Mouse (Mus musculus) limb, embryonic 15.5 days (tissue): Measurements from ENCODE around the gene Ddx4. TPM values are rescaled to one million over a fixed set of nuclear protein-coding genes. Genes with fewer than 3 reads are reported as not detected.
A peak's percentile ranks its signal among the peaks of the same experiment; 100 is the strongest.

Experiments used
- ATAC-seq: fragments of 200-750 bp; cut with Nextera tagmentation; 2 replicates; pipeline ENCODE4 v1.8.0; 2017; ENCODE audit warnings: low read depth, moderate TSS enrichment; ENCODE audit not compliant: insufficient number of reproducible peaks, low FRiP score, low TSS enrichment
- H3K27ac ChIP-seq: fragments of 300-500 bp; sonication (generic); 2 replicates; pipeline ENCODE4 v1.5.1; 2015; ENCODE audit warnings: moderate library complexity, mild to moderate bottlenecking, inconsistent platforms
- H3K27me3 ChIP-seq: fragments of 300-500 bp; sonication (generic); 2 replicates; pipeline ENCODE4 v1.6.1; 2015; ENCODE audit warnings: inconsistent platforms
- H3K36me3 ChIP-seq: fragments of 300-500 bp; sonication (generic); 2 replicates; pipeline ENCODE4 v1.6.1; 2015; ENCODE audit warnings: inconsistent platforms
- H3K4me1 ChIP-seq: fragments of 300-500 bp; sonication (generic); 2 replicates; pipeline ENCODE4 v1.6.1; 2015; ENCODE audit warnings: inconsistent platforms
- H3K4me2 ChIP-seq: fragments of 300-500 bp; sonication (generic); 2 replicates; pipeline ENCODE4 v1.6.1; 2015; ENCODE audit warnings: mild to moderate bottlenecking, inconsistent platforms
- H3K4me3 ChIP-seq: fragments of 300-500 bp; sonication (generic); 2 replicates; pipeline ENCODE4 v1.5.1; 2015; ENCODE audit warnings: mild to moderate bottlenecking, inconsistent platforms
- H3K9ac ChIP-seq: fragments of 300-500 bp; sonication (generic); 2 replicates; pipeline ENCODE4 v1.6.1; 2015; ENCODE audit warnings: inconsistent platforms
- H3K9me3 ChIP-seq: fragments of 300-500 bp; sonication (generic); 2 replicates; pipeline ENCODE4 v1.6.1; 2016; ENCODE audit warnings: inconsistent platforms
- WGBS: fragments of 180-500 bp; shearing (Covaris S2); methylation state at CpG from one replicate; pipeline ENCODE4 v1.1.7; 2015; 5-methylcytosine and 5-hydroxymethylcytosine counted together
- polyA plus RNA-seq: library from polyadenylated mRNA; unstranded; fragments of >200 nt; fragmentation: Nextera tagmentation; extraction: Ambion mirVana; gene quantifications from 2 replicates; pipeline ENCODE4 v1.2.1, GENCODE M21; 2015

Ddx4 gene
- polyA plus RNA-seq, 1 experiment from 2014 or later = 0.63 TPM

DNA sequence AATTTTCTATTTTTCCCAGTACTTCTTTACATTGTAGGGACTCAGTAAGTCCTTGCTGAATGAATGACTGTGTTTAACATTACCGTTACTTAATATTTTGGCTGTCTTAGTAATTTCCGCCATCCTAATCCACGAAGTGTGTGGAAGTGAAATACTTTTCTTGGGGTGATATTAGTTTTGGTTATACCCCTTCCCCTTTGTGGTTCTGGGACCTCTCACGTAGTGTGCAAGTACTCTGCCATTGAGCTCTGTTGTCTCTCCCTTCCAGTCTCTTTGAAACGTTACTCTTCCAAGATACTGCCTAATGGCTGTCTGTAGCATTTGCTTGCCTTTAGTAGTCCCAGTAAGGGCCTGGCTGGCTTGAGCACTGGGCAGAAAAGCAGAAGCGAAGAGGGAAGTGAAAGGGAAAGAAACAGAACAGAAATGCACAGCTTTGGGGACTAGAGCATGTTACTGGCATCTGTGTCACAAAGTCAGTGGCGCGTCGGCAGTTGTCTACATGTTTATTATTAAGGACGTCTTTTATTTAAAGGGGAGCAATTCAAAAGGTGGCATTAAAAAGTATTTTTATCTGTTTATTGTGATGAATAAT is 14.3 kb upstream of the Ddx4 start:
- Histone ChIP-seq H3K9ac (no peak overlapping the region), H3K27me3 (no peaks in the 10 kb centered on the region), H3K4me1 (peaks cover 2% of the 10 kb centered on the region; the same call in 1 of the 2 replicates), H3K4me2 (no peak overlapping the region), H3K9me3 (no peaks in the 10 kb centered on the region), H3K4me3 (no peak overlapping the region), H3K36me3 (peaks cover 6% of the 10 kb centered on the region), H3K27ac (no peak overlapping the region)
- ATAC-seq = no peak
- WGBS = 81% methylated on average over 10 of the region's 10 CpGs

DNA sequence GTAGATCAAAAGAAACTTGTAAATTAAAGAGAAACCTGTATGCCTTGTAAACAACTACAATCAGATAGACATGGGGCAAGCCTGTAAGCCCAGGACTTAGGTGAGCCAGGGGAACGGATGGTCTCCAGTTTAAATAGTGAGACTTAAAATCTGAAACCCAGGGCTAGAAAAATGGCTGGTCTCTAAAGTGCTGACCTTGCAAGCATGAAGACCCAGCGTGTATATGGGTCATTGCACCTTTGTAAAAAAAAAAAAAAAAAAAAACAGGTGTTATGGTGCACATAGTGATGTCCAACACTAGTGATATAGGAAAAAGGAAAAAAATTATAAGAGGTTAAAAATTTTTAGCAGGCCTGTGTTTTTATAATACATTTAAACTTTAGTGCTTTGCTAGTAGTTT is 9.4 kb upstream of the Ddx4 start:
- Histone ChIP-seq H3K27me3 (no peaks in the 10 kb centered on the region), H3K27ac (no peak overlapping the region), H3K36me3 (no peaks in the 10 kb centered on the region), H3K9me3 (no peaks in the 10 kb centered on the region), H3K4me1 (peaks cover 11% of the 10 kb centered on the region; the same call in 1 of the 2 replicates), H3K9ac (no peak overlapping the region), H3K4me3 (no peak overlapping the region), H3K4me2 (no peak overlapping the region)
- 67% methylated on average over 2 of the region's 2 CpGs for WGBS
- ATAC-seq = no peak

DNA sequence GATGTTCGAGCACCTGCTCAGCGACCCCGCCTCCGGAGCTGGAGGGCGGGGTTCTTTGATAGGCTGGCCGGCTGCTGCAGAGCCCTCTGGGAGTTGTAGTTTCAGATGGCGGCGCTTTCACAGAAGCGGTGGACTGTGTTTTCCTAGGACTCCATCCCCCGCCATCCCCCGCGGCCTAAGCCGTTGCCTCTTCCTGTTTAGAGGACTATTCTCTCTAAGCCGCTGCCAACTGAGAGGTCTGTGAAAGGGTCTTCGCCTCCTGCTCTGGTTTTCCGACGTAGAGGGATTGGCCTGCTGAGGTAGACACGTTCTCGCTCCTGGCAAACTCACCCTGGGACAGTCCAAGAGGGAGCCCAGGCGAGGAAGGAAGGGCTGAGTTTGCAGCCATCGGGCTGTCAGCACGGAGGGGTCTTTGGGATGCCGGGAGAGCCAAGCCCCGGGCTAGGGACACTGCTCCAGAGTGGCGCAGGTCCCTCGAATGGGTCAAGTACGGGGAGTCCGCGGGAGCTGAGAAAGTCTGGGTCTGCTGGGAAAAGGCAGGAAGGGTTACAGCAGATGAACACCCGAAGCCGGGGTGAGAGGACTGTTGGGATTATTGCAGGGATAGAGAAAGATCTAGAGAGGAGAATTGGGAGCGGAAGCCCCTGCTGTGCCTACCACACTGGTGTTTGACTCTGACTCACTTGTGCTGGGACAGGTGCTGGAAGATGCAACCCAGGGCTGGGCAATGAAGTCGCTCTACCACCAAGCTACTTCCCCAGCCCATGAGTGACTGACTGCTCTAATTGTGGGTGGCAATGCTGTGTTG is 8.5 kb upstream of the Ddx4 start, which contains the start of gene Slc38a9:
TSS of gene Slc38a9 (plus strand) at position 178 of the 808 bp plus-strand sequence.
- Histone ChIP-seq H3K4me2 (peak within 1 kb of the TSS; percentile 84), H3K4me1 (peaks cover 11% of the 10 kb centered on the region; the same call in 1 of the 2 replicates), H3K9ac (peak within 1 kb of the TSS; percentile 63), H3K4me3 (peak within 1 kb of the TSS; percentile 74), H3K9me3 (no peaks in the 10 kb centered on the region), H3K27ac (peak within 1 kb of the TSS; percentile 65), H3K36me3 (no peaks in the 10 kb centered on the region), H3K27me3 (no peaks in the 10 kb centered on the region)
- peak; percentile 98 for ATAC-seq
- under 1% methylated on average over 33 of the region's 33 CpGs for WGBS

DNA sequence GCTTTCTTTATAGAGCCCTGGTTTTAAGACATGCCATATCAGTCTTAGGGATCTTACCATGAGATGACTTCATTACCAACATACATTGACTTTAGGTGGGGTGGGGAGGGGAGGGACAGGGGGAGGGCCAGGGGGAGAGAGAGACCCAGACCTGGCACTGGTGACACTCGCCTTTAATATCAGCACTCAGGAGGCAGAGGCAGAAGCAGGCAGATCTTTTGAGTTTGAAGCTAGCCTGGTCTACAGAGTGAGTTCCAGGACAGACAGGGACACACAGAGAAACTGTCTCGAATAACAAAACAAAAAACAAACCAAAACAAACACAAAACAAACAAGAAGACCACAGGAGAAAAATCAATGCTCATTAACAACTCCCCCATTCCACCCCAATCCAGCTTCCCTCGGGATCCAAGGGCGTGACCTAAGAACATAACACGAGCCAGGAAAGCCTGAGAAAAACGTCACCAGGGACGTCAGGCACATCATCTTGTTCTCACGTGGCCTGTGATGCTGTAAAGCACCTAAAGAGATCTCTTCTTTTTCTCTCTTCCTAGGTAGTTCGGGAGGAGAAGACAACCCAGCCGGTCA is 7.8 kb upstream of the Ddx4 start:
- no peak overlapping the region for H3K27ac ChIP-seq
- no peak overlapping the region for H3K9ac ChIP-seq
- H3K4me2 ChIP-seq = peak overlapping the region; percentile 84
- H3K9me3 ChIP-seq = no peaks in the 10 kb centered on the region
- peaks cover 11% of the 10 kb centered on the region; the same call in 1 of the 2 replicates for H3K4me1 ChIP-seq
- no peaks in the 10 kb centered on the region for H3K36me3 ChIP-seq
- WGBS = 4% methylated on average over 10 of the region's 10 CpGs
- no peaks in the 10 kb centered on the region for H3K27me3 ChIP-seq
- ATAC-seq = peak; percentile 37; the same call in 1 of the 2 replicates
- H3K4me3 ChIP-seq = peak overlapping the region; percentile 74

DNA sequence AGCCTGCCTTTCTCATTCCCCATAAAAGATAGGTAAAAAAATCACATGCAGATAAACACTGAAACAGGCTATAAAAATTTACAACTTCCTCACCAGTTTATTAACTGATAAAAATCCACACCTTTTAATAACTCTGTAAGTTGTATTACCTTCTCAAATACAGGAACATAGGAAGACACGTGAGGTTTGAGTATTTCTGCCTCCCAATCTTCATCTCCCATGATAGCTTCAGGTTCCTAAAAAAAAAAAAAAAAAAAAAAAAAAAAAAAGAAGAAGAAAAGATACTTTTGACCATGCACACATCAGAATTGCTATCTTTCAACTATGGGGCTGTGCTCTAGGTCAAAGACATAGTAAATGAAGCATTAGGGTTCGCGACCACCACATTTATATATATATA is 1.1 kb downstream of the Ddx4 start:
- no peaks in the 10 kb centered on the region for H3K4me1 ChIP-seq
- no peak overlapping the region for H3K4me3 ChIP-seq
- H3K27me3 ChIP-seq = no peaks in the 10 kb centered on the region
- H3K27ac ChIP-seq = no peak overlapping the region
- H3K9ac ChIP-seq = no peak overlapping the region
- H3K4me2 ChIP-seq = no peak overlapping the region
- 77% methylated on average over 3 of the region's 3 CpGs for WGBS
- no peaks in the 10 kb centered on the region for H3K36me3 ChIP-seq
- no peaks in the 10 kb centered on the region; the same call in 1 of the 2 replicates for H3K9me3 ChIP-seq
- ATAC-seq = no peak

DNA sequence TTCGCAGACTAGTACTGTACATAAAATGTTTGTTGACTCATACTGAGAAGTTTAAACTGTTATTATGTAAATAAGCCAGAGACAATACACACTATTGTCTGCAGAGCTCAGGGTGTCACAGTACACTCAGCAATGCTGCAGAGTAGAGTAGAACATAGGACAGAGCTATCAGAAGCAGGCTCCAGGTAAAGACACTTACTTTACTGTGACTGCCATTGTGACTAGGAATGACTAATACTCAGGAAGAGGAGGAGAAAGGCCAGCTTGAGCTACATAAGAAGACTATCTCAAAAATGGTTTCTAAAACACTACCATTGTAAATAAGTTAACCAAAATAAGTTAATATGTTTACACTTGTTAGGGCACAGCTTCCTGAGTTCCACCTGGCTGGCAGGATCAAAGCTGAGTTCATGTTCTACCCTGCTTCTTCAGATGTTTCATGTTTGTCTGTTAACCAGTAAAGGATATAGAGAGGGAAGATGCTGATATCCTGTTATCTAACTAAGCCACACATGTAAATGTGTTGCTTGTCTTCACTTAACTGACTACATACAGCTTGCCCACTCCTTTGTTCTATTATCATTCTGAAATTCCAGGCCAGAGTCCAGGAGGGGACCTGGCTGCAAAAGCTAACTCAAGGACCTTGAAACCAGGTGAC is 6.6 kb downstream of the Ddx4 start:
- no peak for ATAC-seq
- no peaks in the 10 kb centered on the region for H3K27me3 ChIP-seq
- H3K27ac ChIP-seq = no peak overlapping the region
- H3K4me1 ChIP-seq = no peaks in the 10 kb centered on the region
- no peak overlapping the region for H3K4me3 ChIP-seq
- WGBS = 75% methylated on average over 1 of the region's 1 CpGs
- H3K36me3 ChIP-seq = no peaks in the 10 kb centered on the region
- no peaks in the 10 kb centered on the region for H3K9me3 ChIP-seq
- H3K9ac ChIP-seq = no peak overlapping the region
- no peak overlapping the region for H3K4me2 ChIP-seq

DNA sequence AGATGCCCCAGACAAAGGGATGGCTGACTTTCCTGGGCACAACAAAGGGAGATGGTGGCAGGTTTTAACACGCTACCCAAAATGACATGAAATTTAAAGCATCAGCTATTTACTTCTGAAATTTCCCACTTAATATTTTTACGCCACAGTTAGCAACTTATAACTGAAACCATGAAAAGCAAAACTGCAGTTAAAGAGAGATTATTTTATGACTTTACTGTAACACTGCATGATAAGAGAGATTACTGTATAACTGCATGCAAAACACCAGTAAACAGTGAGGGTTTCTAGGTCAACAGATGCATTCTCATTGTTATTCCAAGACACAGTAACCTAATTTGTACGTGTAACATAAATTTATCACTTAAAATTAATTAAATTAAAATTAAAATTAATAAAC is 7.3 kb downstream of the Ddx4 start:
- H3K4me2 ChIP-seq = no peak overlapping the region
- 77% methylated on average over 3 of the region's 3 CpGs for WGBS
- no peak overlapping the region for H3K9ac ChIP-seq
- H3K9me3 ChIP-seq = no peaks in the 10 kb centered on the region
- no peaks in the 10 kb centered on the region for H3K27me3 ChIP-seq
- no peaks in the 10 kb centered on the region for H3K4me1 ChIP-seq
- H3K4me3 ChIP-seq = no peak overlapping the region
- H3K36me3 ChIP-seq = no peaks in the 10 kb centered on the region
- no peak overlapping the region for H3K27ac ChIP-seq
- no peak for ATAC-seq

DNA sequence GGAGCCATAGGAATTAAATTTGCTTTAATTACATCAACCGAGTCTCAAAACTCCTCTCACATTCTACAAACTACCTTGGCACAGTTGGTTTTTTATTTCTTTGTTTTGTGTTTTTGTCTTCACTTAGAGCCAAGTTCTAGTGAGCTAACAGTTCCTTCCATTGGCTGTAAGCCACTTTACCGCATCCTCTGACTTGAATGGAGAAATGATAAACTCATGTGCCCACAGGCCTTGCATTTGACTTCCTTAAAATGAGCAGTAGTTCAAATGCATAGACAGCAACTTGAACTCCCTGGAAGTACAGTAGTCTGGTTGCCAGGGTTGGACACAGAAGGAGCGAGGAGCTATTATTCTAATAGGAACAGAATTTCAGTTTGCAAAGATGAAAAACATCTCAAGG is 9.4 kb downstream of the Ddx4 start:
- Histone ChIP-seq H3K36me3 (no peaks in the 10 kb centered on the region), H3K9me3 (no peaks in the 10 kb centered on the region), H3K27ac (no peak overlapping the region), H3K9ac (no peak overlapping the region), H3K4me1 (no peaks in the 10 kb centered on the region), H3K4me2 (no peak overlapping the region), H3K27me3 (no peaks in the 10 kb centered on the region), H3K4me3 (no peak overlapping the region)
- ATAC-seq = no peak
- 83% methylated on average over 3 of the region's 3 CpGs for WGBS

DNA sequence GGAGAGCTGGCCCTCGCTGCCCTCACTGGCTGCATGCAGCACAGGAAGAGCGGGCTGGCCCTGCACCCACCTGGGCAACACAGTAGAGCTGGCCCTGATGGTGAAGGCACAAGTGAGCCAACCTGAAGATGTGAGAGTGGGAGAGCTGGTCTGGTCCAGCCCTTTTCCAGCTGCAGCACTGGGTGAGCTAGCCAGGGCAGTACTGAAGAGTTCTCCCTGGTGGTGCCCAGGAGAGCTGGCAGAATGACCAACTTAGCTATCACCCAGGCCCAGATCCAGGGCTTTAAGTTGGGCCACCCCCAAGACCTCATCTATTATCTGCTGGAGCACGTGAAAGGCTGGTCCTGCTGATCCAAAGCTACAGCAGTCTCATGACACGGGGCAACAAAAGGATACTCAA is 13.2 kb downstream of the Ddx4 start:
- WGBS = 73% methylated on average over 4 of the region's 4 CpGs

DNA sequence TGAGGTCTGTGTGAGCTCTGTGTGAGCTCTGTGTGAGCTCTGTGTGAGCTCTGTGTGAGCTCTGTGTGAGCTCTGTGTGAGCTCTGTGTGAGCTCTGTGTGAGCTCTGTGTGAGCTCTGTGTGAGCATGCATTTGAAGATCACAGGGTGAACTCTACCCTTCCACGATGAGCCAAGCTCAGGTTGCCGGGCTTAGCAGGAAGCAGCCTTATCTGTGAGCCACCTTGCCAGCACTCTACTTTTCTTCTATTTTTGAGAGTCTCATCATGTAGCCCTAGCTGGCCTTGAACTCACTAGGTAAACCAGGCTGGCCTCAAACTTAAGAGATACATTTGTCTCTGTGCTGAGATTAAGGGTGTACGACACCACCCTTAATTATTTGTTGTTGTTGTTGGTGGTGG is 15.8 kb downstream of the Ddx4 start:
- H3K4me1 ChIP-seq = no peaks in the 10 kb centered on the region
- no peak overlapping the region for H3K4me3 ChIP-seq
- H3K9me3 ChIP-seq = no peaks in the 10 kb centered on the region
- 52% methylated on average over 3 of the region's 3 CpGs for WGBS
- no peak overlapping the region; the same call in 1 of the 2 replicates for H3K27ac ChIP-seq
- no peak overlapping the region for H3K4me2 ChIP-seq
- no peak overlapping the region for H3K9ac ChIP-seq
- no peaks in the 10 kb centered on the region for H3K36me3 ChIP-seq
- no peak for ATAC-seq
- no peaks in the 10 kb centered on the region for H3K27me3 ChIP-seq

More for the DNA sequence above, 13.2 kb downstream of the Ddx4 start:
- Histone ChIP-seq H3K27ac (no peak overlapping the region), H3K36me3 (no peaks in the 10 kb centered on the region), H3K4me1 (no peaks in the 10 kb centered on the region), H3K27me3 (no peaks in the 10 kb centered on the region), H3K9me3 (no peaks in the 10 kb centered on the region), H3K4me3 (no peak overlapping the region), H3K4me2 (no peak overlapping the region), H3K9ac (no peak overlapping the region)
- ATAC-seq = no peak

DNA sequence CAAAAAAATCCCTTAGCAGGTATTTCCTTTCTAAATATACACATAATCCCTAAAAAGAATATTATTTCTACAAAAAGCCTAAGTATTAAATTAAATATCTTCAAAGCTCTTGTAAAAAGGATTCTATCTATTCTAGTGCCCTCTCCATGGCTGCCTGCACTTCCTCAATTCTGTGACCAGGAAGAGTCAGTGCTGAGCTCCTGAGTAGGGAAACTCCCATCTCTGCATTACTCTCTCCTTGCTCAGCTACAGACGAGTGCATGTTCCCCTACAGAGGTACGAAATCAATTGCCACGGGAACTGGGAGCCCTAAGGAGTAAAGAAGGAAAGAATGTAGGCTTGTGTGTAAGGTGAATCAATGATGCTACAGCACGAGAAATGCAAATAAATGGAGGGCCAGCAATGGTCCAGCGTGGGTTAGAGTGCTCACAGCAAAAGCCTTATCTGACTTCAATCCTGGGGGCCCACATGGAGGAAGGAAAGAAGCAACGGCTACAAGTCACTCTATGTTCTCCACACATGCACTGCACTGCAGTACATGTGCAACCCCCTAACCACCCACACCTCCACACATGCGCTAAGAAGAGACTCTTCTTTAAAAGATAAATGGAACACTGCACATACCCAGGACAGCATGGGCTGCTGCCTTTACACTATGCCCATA is 17.0 kb downstream of the Ddx4 start:
- Histone ChIP-seq H3K9ac (no peak overlapping the region), H3K27me3 (no peaks in the 10 kb centered on the region), H3K4me3 (no peak overlapping the region), H3K4me2 (no peak overlapping the region), H3K9me3 (no peaks in the 10 kb centered on the region), H3K36me3 (no peaks in the 10 kb centered on the region), H3K4me1 (no peaks in the 10 kb centered on the region), H3K27ac (no peak overlapping the region)
- no peak for ATAC-seq
- WGBS = 70% methylated on average over 7 of the region's 7 CpGs
